Mouse (Mus musculus): ENCODE results near the gene Shld2. TPM values are rescaled to one million over a fixed set of nuclear protein-coding genes. Genes with fewer than 3 reads are reported as not detected.

Gene Shld2
- polyA plus RNA-seq, 1 experiment from 2014 or later: 13.6 TPM

GRCm38 (mm10) chr14:34219786-34220198, 90.5 kb downstream of the Shld2 start:
- Histone ChIP-seq H3K36me3 (replicated peaks; ENCODE audit: insufficient read depth, low read length) (no peaks in the 10 kb centered on the region), H3K9me3 (ENCODE audit: low read length) (no peaks in the 10 kb centered on the region), H3K27me3 (ENCODE audit: insufficient read depth, low read length) (peaks cover 11% of the 10 kb centered on the region; the same call in 1 of the 2 replicates), H3K9ac (replicated peaks) (no peak overlapping the region), H3K27ac (ENCODE audit: low read depth) (no peak overlapping the region), H3K4me1 (ENCODE audit: insufficient read depth) (0 out of 2 replicates have a peak, but pooled peaks cover 3% of the 10 kb centered on the region), H3K4me2 (ENCODE audit: low read depth, low read length) (peak overlapping the region; percentile 64), H3K4me3 (ENCODE audit: low read depth, low read length) (peak overlapping the region; percentile 15; the same call in 1 of the 2 replicates)
- no peak for TF ChIP-seq CTCF (IDR thresholded peaks at IDR 0.05; ENCODE audit: low read depth)
- no peak for TF ChIP-seq EP300 (IDR thresholded peaks at IDR 0.05; ENCODE audit: low read depth)
- ATAC-seq (no peak), DNase-seq (no peak)
- 6% methylated on average over 29 of the region's 29 CpGs for WGBS (ENCODE audit: insufficient replicate concordance)

GRCm38 (mm10) chr14:34219295-34219694, 91.0 kb downstream of the Shld2 start, which contains the start of gene Syt15:
Gene Syt15, plus strand, starts transcription at chr14:34219595.
- peaks cover 11% of the 10 kb centered on the region; the same call in 1 of the 2 replicates for H3K27me3 ChIP-seq (ENCODE audit: insufficient read depth, low read length)
- H3K36me3 ChIP-seq (replicated peaks; ENCODE audit: insufficient read depth, low read length): no peaks in the 10 kb centered on the region
- peak within 1 kb of the TSS; percentile 15; the same call in 1 of the 2 replicates for H3K4me3 ChIP-seq (ENCODE audit: low read depth, low read length)
- no peaks in the 10 kb centered on the region for H3K9me3 ChIP-seq (ENCODE audit: low read length)
- H3K9ac ChIP-seq (replicated peaks): no peak within 1 kb of the TSS
- ATAC-seq: no peak
- 0 out of 2 replicates have a peak, but pooled peaks cover 3% of the 10 kb centered on the region for H3K4me1 ChIP-seq (ENCODE audit: insufficient read depth)
- WGBS (ENCODE audit: insufficient replicate concordance): 56% methylated on average over 6 of the region's 6 CpGs
- DNase-seq: no peak
- peak within 1 kb of the TSS; percentile 64 for H3K4me2 ChIP-seq (ENCODE audit: low read depth, low read length)
- H3K27ac ChIP-seq (ENCODE audit: low read depth): no peak within 1 kb of the TSS
- no peak for TF ChIP-seq CTCF (IDR thresholded peaks at IDR 0.05; ENCODE audit: low read depth)
- TF ChIP-seq EP300 (IDR thresholded peaks at IDR 0.05; ENCODE audit: low read depth): no peak

GRCm38 (mm10) chr14:34215451-34216127, 94.7 kb downstream of the Shld2 start:
- no peak overlapping the region for H3K4me3 ChIP-seq (ENCODE audit: low read depth, low read length)
- ATAC-seq (0 out of 2 replicates have a peak, but pooled peaks have one; percentile 15), DNase-seq (no peak)

GRCm38 (mm10) chr14:34209942-34210341, 100.4 kb downstream of the Shld2 start:
- no peak for DNase-seq
- TF ChIP-seq EP300 (IDR thresholded peaks at IDR 0.05; ENCODE audit: low read depth): no peak
- TF ChIP-seq CTCF (IDR thresholded peaks at IDR 0.05; ENCODE audit: low read depth): no peak

More at GRCm38 (mm10) chr14:34215451-34216127, 94.7 kb downstream of the Shld2 start:
- Histone ChIP-seq H3K9me3 (ENCODE audit: low read length) (no peaks in the 10 kb centered on the region), H3K27me3 (ENCODE audit: insufficient read depth, low read length) (peaks cover 9% of the 10 kb centered on the region; the same call in 1 of the 2 replicates), H3K4me1 (ENCODE audit: insufficient read depth) (0 out of 2 replicates have a peak, but pooled peaks cover 3% of the 10 kb centered on the region), H3K9ac (replicated peaks) (no peak overlapping the region), H3K4me2 (ENCODE audit: low read depth, low read length) (no peak overlapping the region), H3K27ac (ENCODE audit: low read depth) (no peak overlapping the region), H3K36me3 (replicated peaks; ENCODE audit: insufficient read depth, low read length) (no peaks in the 10 kb centered on the region)
- TF ChIP-seq EP300 (IDR thresholded peaks at IDR 0.05; ENCODE audit: low read depth) (no peak), CTCF (IDR thresholded peaks at IDR 0.05; ENCODE audit: low read depth) (no peak)
- 60% methylated on average over 6 of the region's 6 CpGs for WGBS (ENCODE audit: insufficient replicate concordance)

GRCm38 (mm10) chr14:34209080-34209479, 101.2 kb downstream of the Shld2 start:
- ATAC-seq (no peak), DNase-seq (no peak)
- Histone ChIP-seq H3K36me3 (replicated peaks; ENCODE audit: insufficient read depth, low read length) (no peaks in the 10 kb centered on the region), H3K27ac (ENCODE audit: low read depth) (no peak overlapping the region), H3K4me3 (ENCODE audit: low read depth, low read length) (no peak overlapping the region), H3K9me3 (ENCODE audit: low read length) (no peaks in the 10 kb centered on the region), H3K27me3 (ENCODE audit: insufficient read depth, low read length) (no peaks in the 10 kb centered on the region), H3K9ac (replicated peaks) (no peak overlapping the region), H3K4me1 (ENCODE audit: insufficient read depth) (no peaks in the 10 kb centered on the region), H3K4me2 (ENCODE audit: low read depth, low read length) (no peak overlapping the region)
- 59% methylated on average over 4 of the region's 4 CpGs for whole genome bisulfite sequencing (ENCODE audit: insufficient replicate concordance)
- TF ChIP-seq CTCF (IDR thresholded peaks at IDR 0.05; ENCODE audit: low read depth) (no peak), EP300 (IDR thresholded peaks at IDR 0.05; ENCODE audit: low read depth) (no peak)

More at GRCm38 (mm10) chr14:34209942-34210341, 100.4 kb downstream of the Shld2 start:
- ATAC-seq: no peak
- Histone ChIP-seq H3K27ac (ENCODE audit: low read depth) (no peak overlapping the region), H3K27me3 (ENCODE audit: insufficient read depth, low read length) (no peaks in the 10 kb centered on the region), H3K4me3 (ENCODE audit: low read depth, low read length) (no peak overlapping the region), H3K4me1 (ENCODE audit: insufficient read depth) (no peaks in the 10 kb centered on the region), H3K36me3 (replicated peaks; ENCODE audit: insufficient read depth, low read length) (no peaks in the 10 kb centered on the region), H3K9me3 (ENCODE audit: low read length) (no peaks in the 10 kb centered on the region), H3K9ac (replicated peaks) (no peak overlapping the region), H3K4me2 (ENCODE audit: low read depth, low read length) (no peak overlapping the region)
- 76% methylated on average over 4 of the region's 4 CpGs for WGBS (ENCODE audit: insufficient replicate concordance)

- no peaks in the 10 kb centered on the region for H3K36me3 ChIP-seq (replicated peaks; ENCODE audit: insufficient read depth, low read length)
Observed at GRCm38 (mm10) chr14:34208651-34209050, 101.6 kb downstream of the Shld2 start.

More at GRCm38 (mm10) chr14:34208651-34209050, 101.6 kb downstream of the Shld2 start:
- H3K27ac ChIP-seq (ENCODE audit: low read depth): no peak overlapping the region
- DNase-seq (no peak), ATAC-seq (no peak)
- no peak overlapping the region for H3K9ac ChIP-seq (replicated peaks)
- 42% methylated on average over 2 of the region's 2 CpGs for WGBS (ENCODE audit: insufficient replicate concordance)
- H3K4me2 ChIP-seq (ENCODE audit: low read depth, low read length): no peak overlapping the region
- no peak overlapping the region for H3K4me3 ChIP-seq (ENCODE audit: low read depth, low read length)
- H3K4me1 ChIP-seq (ENCODE audit: insufficient read depth): no peaks in the 10 kb centered on the region
- no peaks in the 10 kb centered on the region for H3K27me3 ChIP-seq (ENCODE audit: insufficient read depth, low read length)
- TF ChIP-seq EP300 (IDR thresholded peaks at IDR 0.05; ENCODE audit: low read depth): no peak
- TF ChIP-seq CTCF (IDR thresholded peaks at IDR 0.05; ENCODE audit: low read depth): peak; percentile 61
- no peaks in the 10 kb centered on the region for H3K9me3 ChIP-seq (ENCODE audit: low read length)

All from liver, postnatal 0 days (tissue).